Mouse (Mus musculus) kidney, postnatal 0 days (tissue): ENCODE data around the gene Iqschfp. TPM values are rescaled to one million over a fixed set of nuclear protein-coding genes. Genes with fewer than 3 reads are reported as not detected.

Experiments used
- ATAC-seq: fragments of 200-750 bp; cut with Nextera tagmentation; replicated peaks from 2 replicates; pipeline ENCODE4 v1.8.0; 2017; ENCODE audit warnings: low read depth, moderate number of reproducible peaks, moderate TSS enrichment, moderate library complexity; ENCODE audit not compliant: low FRiP score
- DNase-seq: peaks from one replicate; pipeline ENCODE4 v3.0.0-alpha.2; 2016; ENCODE audit warnings: low spot score
- H3K27ac ChIP-seq: fragments of 300-500 bp; sonication (generic); 2 replicates; pipeline ENCODE4 v1.5.1; 2014; ENCODE audit warnings: mild to moderate bottlenecking
- H3K27me3 ChIP-seq: fragments of 300-500 bp; sonication (generic); 2 replicates; pipeline ENCODE4 v1.6.1; 2014; ENCODE audit warnings: low read length, mixed read lengths; ENCODE audit not compliant: insufficient read depth
- H3K36me3 ChIP-seq: fragments of 300-500 bp; sonication (generic); 2 replicates; pipeline ENCODE4 v1.6.1; 2014; ENCODE audit warnings: low read length, mixed read lengths; ENCODE audit not compliant: insufficient read depth
- H3K4me1 ChIP-seq: fragments of 300-500 bp; sonication (generic); replicated peaks from 2 replicates; pipeline ENCODE4 v1.6.1; 2014; ENCODE audit warnings: antibody characterized with exemption, low read length, mixed read lengths; ENCODE audit not compliant: insufficient read depth
- H3K4me2 ChIP-seq: fragments of 300-500 bp; sonication (generic); 2 replicates; pipeline ENCODE4 v1.6.1; 2014; ENCODE audit warnings: mild to moderate bottlenecking, low read length, moderate library complexity, mixed read lengths
- H3K4me3 ChIP-seq: fragments of 300-500 bp; sonication (generic); replicated peaks from 2 replicates; pipeline ENCODE4 v1.5.1; 2014; ENCODE audit warnings: low read depth, low read length
- H3K9ac ChIP-seq: fragments of 300-500 bp; sonication (generic); 2 replicates; pipeline ENCODE4 v1.6.1; 2014; ENCODE audit warnings: low read depth, low read length
- H3K9me3 ChIP-seq: fragments of 300-500 bp; sonication (generic); replicated peaks from 2 replicates; pipeline ENCODE4 v1.6.1; 2016; ENCODE audit warnings: low read length, inconsistent platforms, mixed read lengths
- CTCF ChIP-seq: IDR thresholded peaks from 2 replicates; pipeline ENCODE4 v1.5.1; 2016; ENCODE audit warnings: antibody characterized with exemption, low read depth, mild to moderate bottlenecking, moderate library complexity
- WGBS: fragments of 180-500 bp; shearing (Covaris S2); extraction: QIAGEN DNeasy Blood & Tissue Kit; methylation state at CpG from one replicate; pipeline ENCODE4 v1.1.7; 2014; 5-methylcytosine and 5-hydroxymethylcytosine counted together
- polyA plus RNA-seq: library from polyadenylated mRNA; unstranded; fragments of >200 nt; fragmentation: Nextera tagmentation; extraction: Ambion mirVana; gene quantifications from 2 replicates; pipeline ENCODE4 v1.2.1, GENCODE M21; 2015

Iqschfp gene
- polyA plus RNA-seq, 1 experiment from 2014 or later = 0.05 TPM

DNA sequence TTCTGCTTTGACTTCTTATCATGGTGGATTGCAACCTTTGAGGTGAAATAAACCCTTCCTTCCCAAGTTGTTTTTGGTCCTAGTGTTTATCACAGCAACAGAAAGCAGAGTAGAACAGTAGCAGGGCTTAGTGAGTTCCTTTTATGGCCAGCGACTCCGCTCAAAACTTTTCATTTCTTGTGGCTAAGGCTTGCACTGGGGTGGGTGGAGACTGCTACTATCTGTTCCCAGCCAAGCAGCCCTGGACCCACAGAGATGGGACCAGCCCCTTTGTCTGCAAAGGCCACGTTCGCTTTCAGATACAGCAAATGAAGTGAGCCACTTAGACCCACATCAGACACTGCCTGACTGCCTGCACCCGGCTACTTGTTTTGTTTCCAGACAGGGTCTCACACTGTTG lies 618.8 kb downstream of the Iqschfp start:
- H3K27ac ChIP-seq = no peak overlapping the region
- no peaks in the 10 kb centered on the region for H3K27me3 ChIP-seq
- H3K4me2 ChIP-seq = no peak overlapping the region
- H3K9ac ChIP-seq = no peak overlapping the region
- TF ChIP-seq CTCF = no peak
- no peaks in the 10 kb centered on the region for H3K36me3 ChIP-seq
- H3K9me3 ChIP-seq = no peaks in the 10 kb centered on the region
- 89% methylated on average over 5 of the region's 5 CpGs for WGBS
- ATAC-seq (no peak), DNase-seq (no peak)
- 0 out of 2 replicates have a peak, but pooled peaks cover 10% of the 10 kb centered on the region for H3K4me1 ChIP-seq
- H3K4me3 ChIP-seq = no peak overlapping the region

DNA sequence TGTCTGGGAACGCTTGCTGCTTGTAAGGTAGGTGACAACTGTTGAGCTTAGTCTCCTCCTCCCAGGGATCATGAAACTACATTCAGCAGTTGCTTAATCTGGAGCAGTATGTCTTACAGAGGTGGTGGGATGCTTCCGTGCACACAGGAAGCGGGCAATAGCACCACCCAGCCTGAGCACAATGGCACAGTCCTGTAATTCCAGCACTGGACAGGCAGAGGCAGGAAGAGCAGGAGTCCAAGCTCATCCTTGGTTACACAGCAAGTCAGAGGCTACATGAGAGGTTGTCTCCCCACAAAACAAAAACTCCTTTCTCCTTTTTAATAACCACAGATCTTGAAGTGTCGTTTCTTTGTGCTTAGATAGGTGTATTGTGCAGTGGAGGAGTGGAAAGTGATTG lies 619.7 kb downstream of the Iqschfp start:
- WGBS = 62% methylated on average over 4 of the region's 4 CpGs

DNA sequence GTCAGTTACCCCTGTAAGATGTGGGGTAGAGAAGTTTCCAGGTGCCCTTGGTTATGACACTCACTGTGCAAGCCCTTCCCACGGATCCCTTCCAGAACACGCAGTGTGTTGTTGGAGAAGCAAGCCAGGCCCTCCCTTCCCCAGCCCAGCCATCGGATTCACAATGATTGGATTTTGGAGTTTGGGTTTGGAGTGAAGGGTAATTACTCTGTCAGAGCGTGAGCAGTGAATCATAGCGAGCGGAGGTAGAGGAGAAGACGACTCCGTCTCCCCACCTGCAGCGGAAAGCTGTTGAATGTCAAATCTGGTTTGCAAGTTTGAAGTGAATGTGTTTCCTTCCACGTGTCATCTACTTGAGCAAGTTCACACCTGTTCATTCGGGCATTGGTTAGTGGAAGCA lies 620.3 kb downstream of the Iqschfp start:
- Histone ChIP-seq H3K9ac (no peak overlapping the region), H3K27me3 (no peaks in the 10 kb centered on the region), H3K36me3 (no peaks in the 10 kb centered on the region), H3K4me1 (0 out of 2 replicates have a peak, but pooled peaks cover 6% of the 10 kb centered on the region), H3K27ac (0 out of 2 replicates have a peak overlapping the region, but pooled peaks have one; percentile 9), H3K9me3 (no peaks in the 10 kb centered on the region), H3K4me3 (no peak overlapping the region), H3K4me2 (no peak overlapping the region)
- WGBS = 37% methylated on average over 11 of the region's 11 CpGs
- ATAC-seq (no peak), DNase-seq (no peak)
- TF ChIP-seq CTCF = no peak

More for the DNA sequence above, 619.7 kb downstream of the Iqschfp start:
- no peak overlapping the region for H3K9ac ChIP-seq
- 0 out of 2 replicates have a peak, but pooled peaks have one; percentile 2 for TF ChIP-seq CTCF
- 0 out of 2 replicates have a peak overlapping the region, but pooled peaks have one; percentile 9 for H3K27ac ChIP-seq
- no peak overlapping the region for H3K4me2 ChIP-seq
- H3K4me3 ChIP-seq = no peak overlapping the region
- no peaks in the 10 kb centered on the region for H3K27me3 ChIP-seq
- H3K36me3 ChIP-seq = no peaks in the 10 kb centered on the region
- H3K9me3 ChIP-seq = no peaks in the 10 kb centered on the region
- H3K4me1 ChIP-seq = 0 out of 2 replicates have a peak, but pooled peaks cover 10% of the 10 kb centered on the region
- ATAC-seq (no peak), DNase-seq (no peak)

DNA sequence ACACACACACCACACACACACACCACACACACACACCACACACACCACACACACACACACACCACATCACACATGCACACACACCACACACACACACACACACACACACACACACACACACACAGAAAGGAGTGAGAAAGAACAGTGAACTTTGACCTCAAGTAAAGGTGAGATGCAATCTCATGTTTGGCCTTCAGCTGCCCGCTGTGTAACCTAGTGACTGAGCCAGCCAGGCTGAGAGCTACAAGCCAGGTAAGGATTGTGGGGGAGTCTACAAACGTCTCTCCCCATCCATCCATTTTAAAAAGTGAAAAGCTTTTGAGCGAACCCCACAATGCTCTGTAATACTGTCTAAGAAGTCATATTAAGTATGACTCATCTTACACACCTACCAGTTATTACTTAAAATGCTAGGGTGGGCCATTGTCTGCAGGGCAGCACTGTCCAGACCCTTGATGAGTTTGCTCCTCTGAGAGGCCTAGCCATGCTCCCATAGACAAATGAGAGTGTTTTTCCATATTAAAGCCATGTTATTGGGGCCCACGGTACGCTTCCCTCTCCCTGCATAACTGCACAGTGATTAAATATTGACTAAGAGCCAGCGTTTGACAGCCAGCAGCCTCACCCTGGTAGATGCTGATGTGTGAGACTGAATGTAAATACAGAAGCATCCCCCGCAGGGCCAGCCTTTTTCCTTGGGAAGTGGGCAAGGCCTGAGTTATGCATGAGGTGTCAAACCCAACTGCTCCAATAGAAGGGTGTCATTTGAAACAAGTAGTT lies 621.5 kb downstream of the Iqschfp start:
- Histone ChIP-seq H3K9ac (no peak overlapping the region), H3K27ac (no peak overlapping the region; the same call in 1 of the 2 replicates), H3K4me1 (0 out of 2 replicates have a peak, but pooled peaks cover 5% of the 10 kb centered on the region), H3K36me3 (no peaks in the 10 kb centered on the region), H3K4me2 (no peak overlapping the region), H3K27me3 (no peaks in the 10 kb centered on the region), H3K9me3 (no peaks in the 10 kb centered on the region), H3K4me3 (no peak overlapping the region)
- ATAC-seq (0 out of 2 replicates have a peak, but pooled peaks have one; percentile 30), DNase-seq (no peak)
- no peak for TF ChIP-seq CTCF
- WGBS = 47% methylated on average over 7 of the region's 7 CpGs

DNA sequence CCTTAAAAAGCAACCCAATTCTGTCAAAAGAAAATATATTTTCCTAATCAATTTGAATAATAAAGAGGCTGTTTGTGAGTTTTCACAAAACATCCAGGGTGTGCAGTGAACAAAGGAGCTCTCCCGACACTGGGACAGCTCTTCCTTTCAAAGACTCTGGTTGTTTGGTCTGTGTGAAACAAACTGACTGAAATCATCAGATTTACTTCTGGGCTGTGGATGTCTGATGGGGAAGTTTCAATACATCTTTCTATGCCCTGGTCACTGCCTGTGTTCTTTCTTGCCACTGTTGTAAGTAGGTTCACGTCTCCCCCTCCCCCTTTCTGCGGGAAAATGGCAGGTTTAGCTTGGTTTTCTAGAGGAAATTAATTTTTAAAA lies 622.1 kb downstream of the Iqschfp start:
- 87% methylated on average over 3 of the region's 3 CpGs for WGBS
- no peaks in the 10 kb centered on the region for H3K27me3 ChIP-seq
- no peaks in the 10 kb centered on the region for H3K36me3 ChIP-seq
- no peak overlapping the region for H3K9ac ChIP-seq
- no peak overlapping the region for H3K4me2 ChIP-seq
- 0 out of 2 replicates have a peak, but pooled peaks cover 5% of the 10 kb centered on the region for H3K4me1 ChIP-seq
- ATAC-seq = no peak
- no peaks in the 10 kb centered on the region for H3K9me3 ChIP-seq
- DNase-seq = no peak
- no peak overlapping the region for H3K27ac ChIP-seq
- no peak for TF ChIP-seq CTCF
- no peak overlapping the region for H3K4me3 ChIP-seq

DNA sequence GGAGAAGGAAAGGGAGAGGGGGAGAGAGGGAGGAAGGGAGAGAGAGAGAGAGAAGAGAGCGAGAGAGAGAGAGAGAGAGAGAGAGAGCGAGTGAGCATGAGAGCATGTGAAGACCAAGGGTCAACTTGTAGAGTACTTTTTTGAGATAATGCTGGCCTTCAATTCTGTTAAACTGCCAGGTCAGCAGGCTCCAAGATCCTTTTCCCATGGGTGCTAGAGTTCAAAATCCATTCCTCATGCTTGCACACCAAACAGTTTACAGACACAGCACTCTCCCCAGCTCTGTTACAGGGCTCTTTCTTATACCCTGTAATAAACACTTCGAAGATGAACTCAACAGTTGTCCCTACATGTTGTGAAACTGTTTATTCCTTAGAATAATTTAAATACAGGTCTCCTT lies 622.7 kb downstream of the Iqschfp start:
- no peak overlapping the region for H3K27ac ChIP-seq
- no peak for DNase-seq
- no peaks in the 10 kb centered on the region for H3K36me3 ChIP-seq
- TF ChIP-seq CTCF = no peak
- H3K9ac ChIP-seq = no peak overlapping the region
- no peak overlapping the region for H3K4me2 ChIP-seq
- WGBS = 94% methylated on average over 3 of the region's 3 CpGs
- H3K9me3 ChIP-seq = no peaks in the 10 kb centered on the region
- H3K4me1 ChIP-seq = 0 out of 2 replicates have a peak, but pooled peaks cover 5% of the 10 kb centered on the region
- peak; percentile 60 for ATAC-seq
- H3K27me3 ChIP-seq = no peaks in the 10 kb centered on the region
- no peak overlapping the region for H3K4me3 ChIP-seq
